Mouse (Mus musculus): Measurements from ENCODE around the gene Akr1b10.

DNA sequence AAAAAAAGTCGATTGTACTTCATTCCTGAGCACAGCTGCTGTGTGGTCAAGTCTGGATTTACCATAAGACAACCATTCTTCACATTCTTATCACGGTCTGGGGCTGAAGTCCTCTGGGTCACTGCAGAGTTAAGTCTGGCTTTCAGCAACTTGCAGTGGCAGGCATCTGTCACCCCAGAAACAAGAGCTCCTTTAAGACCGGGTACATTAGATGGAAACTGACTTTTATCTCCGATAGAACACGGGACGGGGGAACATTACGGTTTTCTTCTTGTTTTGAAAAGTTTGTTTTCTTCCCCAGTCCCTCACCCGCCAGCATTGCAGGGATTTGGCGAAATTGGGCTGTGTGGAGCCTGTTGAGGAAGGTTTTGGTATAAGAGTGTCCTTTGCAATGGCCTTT lies 28.2 kb upstream of the Akr1b10 start:
- TF ChIP-seq CTCF (IDR thresholded peaks at IDR 0.05; ENCODE audit: low read depth, low read length) = no peak
- no peak for TF ChIP-seq GATA2 (IDR thresholded peaks at IDR 0.05; ENCODE audit: borderline replicate concordance, low read depth, low read length)
- TF ChIP-seq GATA1 (IDR thresholded peaks at IDR 0.05; ENCODE audit: borderline replicate concordance, low read length) = no peak
